Mouse (Mus musculus) G1E (cell line): Measurements from ENCODE around the gene Fam198a.

Experiments
- CTCF ChIP-seq: IDR thresholded peaks from 2 replicates; pipeline ENCODE4 v1.5.1; 2012; ENCODE audit warnings: low read depth, low read length, inconsistent platforms, mixed read lengths
- POLR2AphosphoS5 ChIP-seq: IDR thresholded peaks from 2 replicates; pipeline ENCODE4 v1.6.1; 2012; ENCODE audit warnings: low read depth, low read length, inconsistent platforms; ENCODE audit not compliant: insufficient replicate concordance

DNA sequence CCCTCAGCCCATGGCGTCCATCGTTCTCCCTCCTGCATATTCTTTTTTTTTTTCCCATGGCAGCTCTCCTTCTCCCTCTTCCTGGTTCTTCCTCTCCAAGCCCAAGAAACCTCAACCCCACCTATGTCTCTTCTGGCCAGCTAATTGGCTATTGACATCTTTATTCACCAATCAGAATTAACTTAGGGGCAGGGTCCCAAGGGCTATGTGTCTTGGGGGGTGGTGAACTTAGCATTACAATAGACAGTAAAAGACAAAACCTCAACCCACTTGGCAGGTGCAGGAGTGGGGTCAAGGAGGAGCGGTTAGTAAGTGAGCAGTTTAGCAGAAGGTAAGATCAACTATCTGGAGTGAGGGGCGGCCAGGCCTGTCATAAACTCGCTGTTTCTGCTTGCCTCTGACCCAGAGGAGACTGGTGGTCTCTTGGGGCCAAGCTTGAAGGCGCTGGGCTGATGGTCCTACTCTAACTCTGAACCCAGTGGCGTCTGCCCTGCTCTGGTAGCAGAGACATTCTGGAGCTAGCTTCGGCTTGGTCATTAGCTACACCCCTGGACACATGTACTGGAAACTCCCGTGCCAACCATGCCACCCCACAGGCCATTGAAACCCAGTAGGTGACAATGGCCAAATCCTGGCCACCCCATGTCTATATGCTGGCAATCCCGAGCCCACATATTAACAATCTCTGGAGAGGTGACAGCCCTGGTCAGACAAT lies 43.3 kb upstream of the Fam198a start:
- TF ChIP-seq POLR2AphosphoS5 (no peak), CTCF (no peak)
